Mouse (Mus musculus): ENCODE data around the gene Auh.

DNA sequence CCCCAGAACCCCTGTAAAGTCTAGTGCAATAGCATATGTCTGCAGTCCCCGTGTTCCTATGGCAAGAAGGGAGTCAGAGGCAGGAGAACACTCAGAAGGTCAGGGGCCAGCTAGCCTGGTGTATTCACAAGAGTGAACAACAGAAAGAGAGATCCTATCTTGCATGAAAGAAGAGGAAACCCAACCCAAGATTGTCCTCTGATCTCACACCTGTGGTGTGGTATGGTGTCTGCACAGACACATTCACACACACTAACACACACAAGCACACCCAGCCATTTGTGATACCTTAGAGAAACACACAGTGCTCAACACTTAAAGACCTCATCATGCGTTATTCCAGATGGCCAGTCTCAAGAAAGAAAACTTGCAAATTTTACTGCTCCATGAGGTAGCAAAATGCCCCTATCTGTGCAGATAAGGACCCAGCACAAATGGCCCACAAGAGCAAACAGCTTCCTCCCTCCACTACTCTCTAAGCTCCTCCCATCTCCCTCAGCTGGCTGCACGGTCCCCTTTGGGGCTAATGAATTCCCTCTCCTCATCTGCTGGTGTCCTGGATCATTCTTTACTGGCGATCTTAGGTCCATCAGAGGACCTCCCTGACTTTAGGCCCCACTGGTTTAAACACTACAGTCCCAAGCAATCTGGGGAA, 128.7 kb downstream of the Auh start:
- TF ChIP-seq CTCF (IDR thresholded peaks at IDR 0.05; ENCODE audit: borderline replicate concordance, insufficient read depth, low read length) (no peak), POLR2A (IDR thresholded peaks at IDR 0.05; ENCODE audit: low read depth, low read length) (no peak)

All from embryonic fibroblast, embryonic 13.5 days (primary cell).